Mouse (Mus musculus) lung, postnatal 0 days (tissue): ENCODE results near the gene Wrap73.

ENCODE experiments used
- CTCF ChIP-seq: IDR thresholded peaks from 2 replicates; pipeline ENCODE4 v1.5.1; 2016; ENCODE audit warnings: antibody characterized with exemption, mild to moderate bottlenecking
- EP300 ChIP-seq: IDR thresholded peaks from 2 replicates; pipeline ENCODE4 v1.6.1; 2016; ENCODE audit warnings: antibody characterized with exemption, mild to moderate bottlenecking, control low read depth

- no peak for TF ChIP-seq CTCF
- TF ChIP-seq EP300: no peak
Observed at GRCm38 (mm10) chr4:154123553-154123952, 18.6 kb upstream of the Wrap73 start.
